Mouse (Mus musculus) heart, embryonic 16.5 days (tissue): ENCODE results near the gene Strbp. TPM values are rescaled to one million over a fixed set of nuclear protein-coding genes. Genes with fewer than 3 reads are reported as not detected.

Experiments
- microRNA-seq: library from miRNA; unstranded; fragments of <30 nt; microRNA quantifications from one replicate; pipeline ENCODE4, GENCODE M21; 2017
- polyA plus RNA-seq: library from polyadenylated mRNA; unstranded; fragments of >200 nt; fragmentation: Nextera tagmentation; extraction: Ambion mirVana; gene quantifications from 2 replicates; pipeline ENCODE4 v1.2.1, GENCODE M21; 2015

The Strbp gene
- polyA plus RNA-seq, 1 experiment from 2014 or later: 24.9 TPM

Small RNA genes within 50 kb of the gene (microRNA-seq; reads per million reads assigned to microRNA genes)
- gene Mir5128: 0.59 reads per million

Other genes starting within 250 kb of the Strbp start
- gene Gpr21, start 187.5 kb downstream of the Strbp start, polyA plus RNA-seq: 0.75 and 1.2 TPM in 2 replicates
- gene Crb2, start 72.4 kb upstream of the Strbp start, polyA plus RNA-seq: 0.87 and 1.2 TPM in 2 replicates